Mouse (Mus musculus) forebrain, embryonic 13.5 days (tissue): ENCODE measurements around the gene Hoxd10. TPM values are rescaled to one million over a fixed set of nuclear protein-coding genes. Genes with fewer than 3 reads are reported as not detected.
A peak's percentile ranks its signal among the peaks of the same experiment; 100 is the strongest.

Experiments
- ATAC-seq: fragments of 200-750 bp; cut with Nextera tagmentation; 2 replicates; pipeline ENCODE4 v1.8.0; 2017
- H3K27ac ChIP-seq: fragments of 300-500 bp; sonication (generic); 2 replicates; pipeline ENCODE4 v1.5.1; 2015; ENCODE audit warnings: inconsistent platforms, mild to moderate bottlenecking, moderate library complexity
- H3K27me3 ChIP-seq: fragments of 300-500 bp; sonication (generic); 2 replicates; pipeline ENCODE4 v1.6.1; 2015; ENCODE audit warnings: mild to moderate bottlenecking, inconsistent platforms
- H3K36me3 ChIP-seq: fragments of 300-500 bp; sonication (generic); 2 replicates; pipeline ENCODE4 v1.6.1; 2015; ENCODE audit warnings: mild to moderate bottlenecking, inconsistent platforms; ENCODE audit not compliant: poor library complexity, severe bottlenecking
- H3K4me1 ChIP-seq: fragments of 300-500 bp; sonication (generic); 2 replicates; pipeline ENCODE4 v1.6.1; 2015; ENCODE audit warnings: inconsistent platforms
- H3K4me2 ChIP-seq: fragments of 300-500 bp; sonication (generic); 2 replicates; pipeline ENCODE4 v1.6.1; 2015; ENCODE audit warnings: inconsistent platforms, mild to moderate bottlenecking, moderate library complexity
- H3K4me3 ChIP-seq: fragments of 300-500 bp; sonication (generic); 2 replicates; pipeline ENCODE4 v1.5.1; 2015; ENCODE audit warnings: mild to moderate bottlenecking, inconsistent platforms
- H3K9ac ChIP-seq: fragments of 300-500 bp; sonication (generic); 2 replicates; pipeline ENCODE4 v1.6.1; 2015; ENCODE audit warnings: mild to moderate bottlenecking, inconsistent platforms
- H3K9me3 ChIP-seq: fragments of 300-500 bp; sonication (generic); replicated peaks from 2 replicates; pipeline ENCODE4 v1.6.1; 2016; ENCODE audit warnings: inconsistent platforms
- WGBS: fragments of 180-500 bp; shearing (Covaris S2); methylation state at CpG from one replicate; pipeline ENCODE4 v1.1.7; 2015; 5-methylcytosine and 5-hydroxymethylcytosine counted together
- polyA plus RNA-seq: library from polyadenylated mRNA; unstranded; fragments of >200 nt; fragmentation: Nextera tagmentation; extraction: Ambion mirVana; gene quantifications from 2 replicates; pipeline ENCODE4 v1.2.1, GENCODE M21; 2015

The Hoxd10 gene
- not detected in 2 replicates for polyA plus RNA-seq

- Histone ChIP-seq H3K27me3 (peaks cover 98% of the 10 kb centered on the region), H3K9ac (no peak within 1 kb of the TSS), H3K27ac (no peak within 1 kb of the TSS), H3K4me2 (peak within 1 kb of the TSS; percentile 25; the same call in 1 of the 2 replicates), H3K4me3 (0 out of 2 replicates have a peak within 1 kb of the TSS, but pooled peaks have one; percentile 13), H3K9me3 (no peaks in the 10 kb centered on the region), H3K36me3 (no peaks in the 10 kb centered on the region), H3K4me1 (0 out of 2 replicates have a peak, but pooled peaks cover 3% of the 10 kb centered on the region)
- WGBS = 2% methylated on average over 56 of the region's 56 CpGs
- ATAC-seq = peak; percentile 50
Observed at GRCm38 (mm10) chr2:74691022-74691951, at the start of gene Hoxd10. TSS of gene Hoxd10 (plus strand) at chr2:74691924.

GRCm38 (mm10) chr2:74642431-74642830, 49.3 kb upstream of the Hoxd10 start:
- Histone ChIP-seq H3K9ac (no peak overlapping the region), H3K4me1 (no peaks in the 10 kb centered on the region), H3K27ac (no peak overlapping the region), H3K27me3 (peaks cover 62% of the 10 kb centered on the region), H3K4me3 (no peak overlapping the region), H3K4me2 (no peak overlapping the region), H3K9me3 (no peaks in the 10 kb centered on the region), H3K36me3 (no peaks in the 10 kb centered on the region)
- ATAC-seq = no peak
- WGBS = 76% methylated on average over 5 of the region's 5 CpGs

- Histone ChIP-seq H3K4me1 (no peaks in the 10 kb centered on the region), H3K9ac (no peak overlapping the region), H3K4me3 (no peak overlapping the region), H3K9me3 (no peaks in the 10 kb centered on the region), H3K27ac (no peak overlapping the region), H3K36me3 (no peaks in the 10 kb centered on the region), H3K27me3 (peaks cover 83% of the 10 kb centered on the region), H3K4me2 (no peak overlapping the region)
- ATAC-seq = no peak
- 88% methylated on average over 3 of the region's 3 CpGs for WGBS
Observed at GRCm38 (mm10) chr2:74645631-74646030, 46.1 kb upstream of the Hoxd10 start.

GRCm38 (mm10) chr2:74647082-74647864, 44.5 kb upstream of the Hoxd10 start:
- no peak overlapping the region for H3K4me2 ChIP-seq
- no peak overlapping the region for H3K27ac ChIP-seq
- H3K9me3 ChIP-seq = no peaks in the 10 kb centered on the region
- ATAC-seq = no peak
- H3K4me3 ChIP-seq = no peak overlapping the region
- H3K9ac ChIP-seq = no peak overlapping the region
- H3K4me1 ChIP-seq = no peaks in the 10 kb centered on the region
- no peaks in the 10 kb centered on the region for H3K36me3 ChIP-seq
- WGBS = 15% methylated on average over 7 of the region's 7 CpGs
- H3K27me3 ChIP-seq = peaks cover 94% of the 10 kb centered on the region

- no peaks in the 10 kb centered on the region for H3K36me3 ChIP-seq
- WGBS = 39% methylated on average over 2 of the region's 2 CpGs
Observed at GRCm38 (mm10) chr2:74652996-74653340, 38.8 kb upstream of the Hoxd10 start.

GRCm38 (mm10) chr2:74653781-74654535, 37.8 kb upstream of the Hoxd10 start:
- H3K4me1 ChIP-seq = peaks cover 13% of the 10 kb centered on the region
- H3K4me2 ChIP-seq = no peak overlapping the region
- no peak overlapping the region for H3K4me3 ChIP-seq
- no peak overlapping the region for H3K27ac ChIP-seq
- no peak for ATAC-seq
- no peaks in the 10 kb centered on the region for H3K36me3 ChIP-seq
- peaks cover 88% of the 10 kb centered on the region for H3K27me3 ChIP-seq
- no peaks in the 10 kb centered on the region for H3K9me3 ChIP-seq
- no peak overlapping the region for H3K9ac ChIP-seq
- 10% methylated on average over 17 of the region's 17 CpGs for WGBS

More at GRCm38 (mm10) chr2:74652996-74653340, 38.8 kb upstream of the Hoxd10 start:
- peaks cover 13% of the 10 kb centered on the region for H3K4me1 ChIP-seq
- no peaks in the 10 kb centered on the region for H3K9me3 ChIP-seq
- no peak overlapping the region for H3K9ac ChIP-seq
- H3K4me2 ChIP-seq = no peak overlapping the region
- peaks cover 88% of the 10 kb centered on the region for H3K27me3 ChIP-seq
- no peak for ATAC-seq
- no peak overlapping the region for H3K27ac ChIP-seq
- H3K4me3 ChIP-seq = no peak overlapping the region

- no peaks in the 10 kb centered on the region for H3K9me3 ChIP-seq
- 0 out of 2 replicates have a peak overlapping the region, but pooled peaks have one; percentile 35 for H3K4me3 ChIP-seq
- peak; percentile 33; the same call in 1 of the 2 replicates for ATAC-seq
- H3K4me2 ChIP-seq = no peak overlapping the region
- H3K9ac ChIP-seq = no peak overlapping the region
- H3K36me3 ChIP-seq = no peaks in the 10 kb centered on the region
- 5% methylated on average over 18 of the region's 20 CpGs for WGBS
- H3K27me3 ChIP-seq = peaks cover 88% of the 10 kb centered on the region
- peaks cover 13% of the 10 kb centered on the region for H3K4me1 ChIP-seq
- no peak overlapping the region for H3K27ac ChIP-seq
Observed at GRCm38 (mm10) chr2:74654743-74655419, 36.8 kb upstream of the Hoxd10 start.

GRCm38 (mm10) chr2:74655420-74655781, 36.3 kb upstream of the Hoxd10 start:
- peak overlapping the region; percentile 55 for H3K4me2 ChIP-seq
- no peak overlapping the region for H3K27ac ChIP-seq
- no peaks in the 10 kb centered on the region for H3K9me3 ChIP-seq
- H3K4me3 ChIP-seq = peak overlapping the region; percentile 35
- peaks cover 88% of the 10 kb centered on the region for H3K27me3 ChIP-seq
- peaks cover 13% of the 10 kb centered on the region for H3K4me1 ChIP-seq
- 0 out of 2 replicates have a peak overlapping the region, but pooled peaks have one; percentile 30 for H3K9ac ChIP-seq
- ATAC-seq = peak; percentile 50; the same call in 1 of the 2 replicates
- H3K36me3 ChIP-seq = no peaks in the 10 kb centered on the region
- under 1% methylated on average over 25 of the region's 47 CpGs for WGBS

- WGBS = under 1% methylated on average over 63 of the region's 69 CpGs
- Histone ChIP-seq H3K36me3 (no peaks in the 10 kb centered on the region), H3K4me2 (peak overlapping the region; percentile 55), H3K4me3 (peak overlapping the region; percentile 35), H3K9me3 (no peaks in the 10 kb centered on the region), H3K27me3 (peaks cover 88% of the 10 kb centered on the region), H3K9ac (peak overlapping the region; percentile 30; the same call in 1 of the 2 replicates), H3K27ac (no peak overlapping the region), H3K4me1 (peaks cover 15% of the 10 kb centered on the region)
- 0 out of 2 replicates have a peak, but pooled peaks have one; percentile 50 for ATAC-seq
Observed at GRCm38 (mm10) chr2:74655821-74656631, 35.7 kb upstream of the Hoxd10 start.

GRCm38 (mm10) chr2:74656632-74657021, 35.1 kb upstream of the Hoxd10 start:
- Histone ChIP-seq H3K36me3 (no peaks in the 10 kb centered on the region), H3K9ac (no peak overlapping the region), H3K9me3 (no peaks in the 10 kb centered on the region), H3K4me3 (no peak overlapping the region; the same call in 1 of the 2 replicates), H3K4me1 (peaks cover 19% of the 10 kb centered on the region), H3K4me2 (no peak overlapping the region), H3K27ac (no peak overlapping the region), H3K27me3 (peaks cover 89% of the 10 kb centered on the region)
- ATAC-seq = no peak
- WGBS = 5% methylated on average over 4 of the region's 4 CpGs
